Mouse (Mus musculus) liver, adult 2 months (tissue): ENCODE data around the gene S100pbp.

ENCODE experiments used
- CTCF ChIP-seq: fragments of 200-500 bp; IDR thresholded peaks from 2 replicates; pipeline ENCODE4 v1.5.1; 2011; ENCODE audit warnings: low read depth, low read length, control low read depth
- POLR2A ChIP-seq: fragments of 200-500 bp; IDR thresholded peaks from 2 replicates; pipeline ENCODE4 v1.6.1; 2011; ENCODE audit warnings: low read length, control low read depth; ENCODE audit not compliant: insufficient read depth; ENCODE audit errors: extremely low read depth

- TF ChIP-seq POLR2A (no peak), CTCF (peak; percentile 89)
Observed at GRCm38 (mm10) chr4:129134799-129135585, 54.5 kb downstream of the S100pbp start.
